Mouse (Mus musculus) intestine, embryonic 15.5 days (tissue): ENCODE results near the gene Adad1. TPM values are rescaled to one million over a fixed set of nuclear protein-coding genes. Genes with fewer than 3 reads are reported as not detected.

Experiments used
- ATAC-seq: fragments of 200-750 bp; cut with Nextera tagmentation; 2 replicates; pipeline ENCODE4 v1.8.0; 2017; ENCODE audit warnings: moderate TSS enrichment, moderate library complexity
- H3K27ac ChIP-seq: fragments of 300-500 bp; sonication (generic); 2 replicates; pipeline ENCODE4 v1.5.1; 2015; ENCODE audit warnings: mild to moderate bottlenecking, inconsistent platforms
- H3K27me3 ChIP-seq: fragments of 300-500 bp; sonication (generic); replicated peaks from 2 replicates; pipeline ENCODE4 v1.6.1; 2015; ENCODE audit warnings: inconsistent platforms
- H3K36me3 ChIP-seq: fragments of 300-500 bp; sonication (generic); 2 replicates; pipeline ENCODE4 v1.6.1; 2015; ENCODE audit warnings: inconsistent platforms
- H3K4me1 ChIP-seq: fragments of 300-500 bp; sonication (generic); replicated peaks from 2 replicates; pipeline ENCODE4 v1.6.1; 2015; ENCODE audit warnings: inconsistent platforms
- H3K4me2 ChIP-seq: fragments of 300-500 bp; sonication (generic); replicated peaks from 2 replicates; pipeline ENCODE4 v1.6.1; 2015; ENCODE audit warnings: mild to moderate bottlenecking, inconsistent platforms
- H3K4me3 ChIP-seq: fragments of 300-500 bp; sonication (generic); replicated peaks from 2 replicates; pipeline ENCODE4 v1.5.1; 2015; ENCODE audit warnings: inconsistent platforms
- H3K9ac ChIP-seq: fragments of 300-500 bp; sonication (generic); 2 replicates; pipeline ENCODE4 v1.6.1; 2015; ENCODE audit warnings: inconsistent platforms
- H3K9me3 ChIP-seq: fragments of 300-500 bp; sonication (generic); 2 replicates; pipeline ENCODE4 v1.6.1; 2016; ENCODE audit warnings: inconsistent platforms
- whole genome bisulfite sequencing: fragments of 180-500 bp; shearing (Covaris S2); methylation state at CpG from one replicate; pipeline ENCODE4 v1.1.7; 2015; 5-methylcytosine and 5-hydroxymethylcytosine counted together
- polyA plus RNA-seq: library from polyadenylated mRNA; unstranded; fragments of >200 nt; fragmentation: Nextera tagmentation; extraction: Ambion mirVana; gene quantifications from 2 replicates; pipeline ENCODE4 v1.2.1, GENCODE M21; 2015

Adad1 gene
- polyA plus RNA-seq, 1 experiment from 2014 or later = 0.44 TPM

- 90% methylated on average over 6 of the region's 6 CpGs for WGBS
- Histone ChIP-seq H3K27me3 (no peaks in the 10 kb centered on the region), H3K4me2 (no peak overlapping the region), H3K4me3 (no peak overlapping the region), H3K9me3 (no peaks in the 10 kb centered on the region), H3K9ac (no peak overlapping the region), H3K4me1 (no peaks in the 10 kb centered on the region), H3K36me3 (no peaks in the 10 kb centered on the region), H3K27ac (no peak overlapping the region)
- no peak for ATAC-seq
Measured at GRCm38 (mm10) chr3:37140168-37140906, 77.0 kb downstream of the Adad1 start.

GRCm38 (mm10) chr3:37141827-37142226, 78.5 kb downstream of the Adad1 start:
- ATAC-seq = no peak
- Histone ChIP-seq H3K36me3 (no peaks in the 10 kb centered on the region), H3K4me2 (no peak overlapping the region), H3K9ac (no peak overlapping the region), H3K27me3 (no peaks in the 10 kb centered on the region), H3K4me1 (no peaks in the 10 kb centered on the region), H3K9me3 (no peaks in the 10 kb centered on the region), H3K4me3 (no peak overlapping the region), H3K27ac (no peak overlapping the region)
- WGBS = 73% methylated on average over 2 of the region's 2 CpGs

- Histone ChIP-seq H3K4me3 (no peak overlapping the region), H3K9me3 (no peaks in the 10 kb centered on the region), H3K36me3 (no peaks in the 10 kb centered on the region), H3K4me2 (no peak overlapping the region), H3K27me3 (no peaks in the 10 kb centered on the region), H3K27ac (no peak overlapping the region), H3K9ac (no peak overlapping the region), H3K4me1 (no peaks in the 10 kb centered on the region)
- 27% methylated on average over 1 of the region's 1 CpGs for WGBS
- no peak for ATAC-seq
Measured at GRCm38 (mm10) chr3:37144979-37145378, 81.7 kb downstream of the Adad1 start.

GRCm38 (mm10) chr3:37146406-37146805, 83.1 kb downstream of the Adad1 start:
- H3K27ac ChIP-seq = no peak overlapping the region
- no peaks in the 10 kb centered on the region for H3K9me3 ChIP-seq
- H3K4me2 ChIP-seq = no peak overlapping the region
- no peak for ATAC-seq
- H3K4me3 ChIP-seq = no peak overlapping the region
- no peak overlapping the region for H3K9ac ChIP-seq
- H3K4me1 ChIP-seq = no peaks in the 10 kb centered on the region
- H3K27me3 ChIP-seq = no peaks in the 10 kb centered on the region
- H3K36me3 ChIP-seq = no peaks in the 10 kb centered on the region
- 29% methylated on average over 8 of the region's 8 CpGs for WGBS

DNA sequence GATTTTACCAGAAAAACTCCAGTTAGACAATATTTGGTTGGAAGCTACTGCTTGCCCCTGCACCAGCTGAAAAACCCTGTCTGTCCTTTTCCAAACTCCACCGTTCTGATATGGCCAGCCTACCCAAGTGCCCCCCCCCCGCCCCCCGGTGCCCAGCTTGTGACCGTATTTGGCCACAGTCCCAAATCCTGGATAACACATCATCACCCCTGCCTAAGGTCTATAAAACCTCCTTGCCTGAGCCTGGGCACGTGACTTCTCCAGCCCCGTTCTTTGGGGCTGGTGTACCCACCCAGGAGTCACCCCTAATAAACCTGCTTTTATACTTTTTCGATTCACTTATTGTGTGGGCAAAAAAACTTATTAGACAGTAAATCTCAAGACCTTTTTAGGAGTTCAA, 83.5 kb downstream of the Adad1 start:
- Histone ChIP-seq H3K27me3 (no peaks in the 10 kb centered on the region), H3K9ac (no peak overlapping the region), H3K9me3 (no peaks in the 10 kb centered on the region), H3K4me3 (no peak overlapping the region), H3K27ac (no peak overlapping the region), H3K4me2 (no peak overlapping the region), H3K36me3 (no peaks in the 10 kb centered on the region), H3K4me1 (no peaks in the 10 kb centered on the region)
- ATAC-seq = no peak
- 76% methylated on average over 7 of the region's 7 CpGs for WGBS

GRCm38 (mm10) chr3:37152274-37152673, 88.9 kb downstream of the Adad1 start:
- no peak for ATAC-seq
- H3K4me2 ChIP-seq = no peak overlapping the region
- H3K27me3 ChIP-seq = no peaks in the 10 kb centered on the region
- no peak overlapping the region for H3K9ac ChIP-seq
- no peaks in the 10 kb centered on the region for H3K9me3 ChIP-seq
- no peak overlapping the region for H3K27ac ChIP-seq
- no peaks in the 10 kb centered on the region for H3K4me1 ChIP-seq
- WGBS = 73% methylated on average over 10 of the region's 10 CpGs
- no peaks in the 10 kb centered on the region for H3K36me3 ChIP-seq
- H3K4me3 ChIP-seq = no peak overlapping the region

GRCm38 (mm10) chr3:37153004-37153403, 89.7 kb downstream of the Adad1 start:
- Histone ChIP-seq H3K9me3 (no peaks in the 10 kb centered on the region), H3K4me3 (no peak overlapping the region), H3K4me1 (no peaks in the 10 kb centered on the region), H3K27me3 (no peaks in the 10 kb centered on the region), H3K9ac (no peak overlapping the region), H3K36me3 (no peaks in the 10 kb centered on the region), H3K4me2 (no peak overlapping the region), H3K27ac (no peak overlapping the region)
- ATAC-seq = no peak
- 88% methylated on average over 7 of the region's 7 CpGs for WGBS

- 51% methylated on average over 7 of the region's 7 CpGs for WGBS
- no peak overlapping the region for H3K4me2 ChIP-seq
- no peaks in the 10 kb centered on the region for H3K4me1 ChIP-seq
- H3K9ac ChIP-seq = no peak overlapping the region
- H3K9me3 ChIP-seq = no peaks in the 10 kb centered on the region
- no peaks in the 10 kb centered on the region for H3K36me3 ChIP-seq
- ATAC-seq = no peak
- H3K4me3 ChIP-seq = no peak overlapping the region
- no peak overlapping the region for H3K27ac ChIP-seq
- H3K27me3 ChIP-seq = no peaks in the 10 kb centered on the region
Measured at GRCm38 (mm10) chr3:37154396-37154795, 91.1 kb downstream of the Adad1 start.

GRCm38 (mm10) chr3:37157082-37157481, 93.8 kb downstream of the Adad1 start:
- Histone ChIP-seq H3K36me3 (no peaks in the 10 kb centered on the region), H3K9me3 (no peaks in the 10 kb centered on the region), H3K4me2 (no peak overlapping the region), H3K4me3 (no peak overlapping the region), H3K27ac (no peak overlapping the region), H3K27me3 (no peaks in the 10 kb centered on the region), H3K4me1 (no peaks in the 10 kb centered on the region), H3K9ac (no peak overlapping the region)
- WGBS = 69% methylated on average over 8 of the region's 8 CpGs
- ATAC-seq = no peak

- Histone ChIP-seq H3K4me1 (no peaks in the 10 kb centered on the region), H3K27me3 (no peaks in the 10 kb centered on the region), H3K4me2 (no peak overlapping the region), H3K36me3 (no peaks in the 10 kb centered on the region), H3K9me3 (no peaks in the 10 kb centered on the region), H3K27ac (no peak overlapping the region), H3K4me3 (no peak overlapping the region), H3K9ac (no peak overlapping the region)
- WGBS = 49% methylated on average over 3 of the region's 3 CpGs
- peak; percentile 89 for ATAC-seq
Measured at GRCm38 (mm10) chr3:37158246-37158645, 94.9 kb downstream of the Adad1 start.

GRCm38 (mm10) chr3:37161096-37161495, 97.8 kb downstream of the Adad1 start:
- Histone ChIP-seq H3K4me2 (no peak overlapping the region), H3K4me1 (no peaks in the 10 kb centered on the region), H3K27ac (no peak overlapping the region), H3K36me3 (no peaks in the 10 kb centered on the region), H3K9me3 (no peaks in the 10 kb centered on the region), H3K9ac (no peak overlapping the region), H3K4me3 (no peak overlapping the region), H3K27me3 (no peaks in the 10 kb centered on the region)
- WGBS = 81% methylated on average over 4 of the region's 4 CpGs
- no peak for ATAC-seq

DNA sequence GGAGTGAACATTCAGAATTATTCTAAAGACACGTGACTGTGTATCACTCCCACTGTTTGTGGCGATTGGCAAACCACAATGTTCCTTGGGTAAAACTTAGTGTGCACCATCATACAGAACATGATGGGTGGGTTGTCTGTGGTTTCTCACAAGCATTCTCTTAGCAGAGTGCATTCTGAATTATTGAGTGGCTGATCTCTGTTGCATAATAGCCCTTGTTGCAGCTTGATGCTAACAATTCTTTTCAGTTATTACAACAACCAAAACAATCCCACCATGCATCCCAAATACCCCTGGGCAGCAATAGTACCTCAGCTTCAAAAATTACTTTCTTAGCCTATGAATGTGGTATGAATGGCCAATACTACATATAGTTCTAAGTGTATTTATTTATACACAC, 106.0 kb downstream of the Adad1 start:
- Histone ChIP-seq H3K9ac (no peak overlapping the region), H3K4me1 (no peaks in the 10 kb centered on the region), H3K27ac (no peak overlapping the region), H3K4me2 (no peak overlapping the region), H3K27me3 (no peaks in the 10 kb centered on the region), H3K4me3 (no peak overlapping the region), H3K9me3 (no peaks in the 10 kb centered on the region), H3K36me3 (no peaks in the 10 kb centered on the region)
- no peak for ATAC-seq
- 92% methylated on average over 2 of the region's 2 CpGs for WGBS
